Mouse (Mus musculus) cerebellum, adult 2 months (tissue): ENCODE data around the gene Cdc37l1.

Experiments
- CTCF ChIP-seq: fragments of 200-500 bp; IDR thresholded peaks from 2 replicates; pipeline ENCODE4 v1.5.1; 2011; ENCODE audit warnings: low read depth, mild to moderate bottlenecking, control low read depth, low read length, moderate library complexity, borderline replicate concordance; ENCODE audit not compliant: insufficient read depth
- POLR2A ChIP-seq: fragments of 200-500 bp; IDR thresholded peaks from 2 replicates; pipeline ENCODE4 v1.6.1; 2011; ENCODE audit warnings: low read length, control low read depth, borderline replicate concordance; ENCODE audit not compliant: insufficient read depth

DNA sequence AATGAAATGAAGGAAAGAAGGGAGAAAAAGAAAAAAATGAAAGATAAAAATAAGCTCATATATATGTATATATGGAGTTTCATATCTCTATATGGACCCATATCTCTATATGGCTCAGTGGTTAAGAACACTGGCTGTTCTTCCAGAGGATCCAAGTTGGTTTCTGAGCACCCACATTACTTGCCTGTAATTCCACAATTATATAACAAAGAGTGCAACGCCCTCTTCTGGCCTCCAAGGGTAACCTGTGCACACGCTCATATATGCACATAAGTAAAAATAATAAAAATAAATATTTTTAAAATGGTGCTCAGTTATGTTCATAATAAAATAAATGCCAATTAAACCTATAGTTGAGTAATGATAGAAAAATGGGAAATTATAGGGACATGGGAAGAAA lies 69.5 kb downstream of the Cdc37l1 start:
- TF ChIP-seq CTCF (no peak), POLR2A (no peak)
